Mouse (Mus musculus) hindbrain, embryonic 11.5 days (tissue): ENCODE measurements around the gene Lrrc56. TPM values are rescaled to one million over a fixed set of nuclear protein-coding genes. Genes with fewer than 3 reads are reported as not detected.
A peak's percentile ranks its signal among the peaks of the same experiment; 100 is the strongest.

Experiments used
- ATAC-seq: fragments of 200-750 bp; cut with Nextera tagmentation; 2 replicates; pipeline ENCODE4 v1.8.0; 2017; ENCODE audit warnings: mild to moderate bottlenecking, moderate TSS enrichment, moderate library complexity; ENCODE audit not compliant: low FRiP score
- DNase-seq: peaks from one replicate; pipeline ENCODE4 v3.0.0-alpha.2; 2015; ENCODE audit warnings: low spot score
- H3K27ac ChIP-seq: fragments of 300-500 bp; sonication (generic); 2 replicates; pipeline ENCODE4 v1.5.1; 2014; ENCODE audit warnings: mild to moderate bottlenecking, low read depth, low read length
- H3K27me3 ChIP-seq: fragments of 300-500 bp; sonication (generic); 2 replicates; pipeline ENCODE4 v1.6.1; 2014; ENCODE audit warnings: mild to moderate bottlenecking, low read length, moderate library complexity, mixed read lengths; ENCODE audit not compliant: control insufficient read depth, insufficient read depth
- H3K36me3 ChIP-seq: fragments of 300-500 bp; sonication (generic); 2 replicates; pipeline ENCODE4 v1.6.1; 2014; ENCODE audit warnings: mild to moderate bottlenecking, low read length, moderate library complexity, mixed read lengths; ENCODE audit not compliant: control insufficient read depth, insufficient read depth
- H3K4me1 ChIP-seq: fragments of 300-500 bp; sonication (generic); replicated peaks from 2 replicates; pipeline ENCODE4 v1.6.1; 2014; ENCODE audit warnings: low read length, mixed read lengths; ENCODE audit not compliant: control insufficient read depth, insufficient read depth
- H3K4me2 ChIP-seq: fragments of 300-500 bp; sonication (generic); replicated peaks from 2 replicates; pipeline ENCODE4 v1.6.1; 2014; ENCODE audit warnings: mild to moderate bottlenecking, low read depth, low read length
- H3K4me3 ChIP-seq: fragments of 300-500 bp; sonication (generic); 2 replicates; pipeline ENCODE4 v1.5.1; 2014; ENCODE audit warnings: low read depth, low read length
- H3K9ac ChIP-seq: fragments of 300-500 bp; sonication (generic); 2 replicates; pipeline ENCODE4 v1.6.1; 2014; ENCODE audit warnings: low read depth, low read length
- H3K9me3 ChIP-seq: fragments of 300-500 bp; sonication (generic); 2 replicates; pipeline ENCODE4 v1.6.1; 2016; ENCODE audit warnings: low read length; ENCODE audit not compliant: control insufficient read depth
- WGBS: fragments of 180-500 bp; shearing (Covaris S2); extraction: QIAGEN DNeasy Blood & Tissue Kit; methylation state at CpG from one replicate; pipeline ENCODE4 v1.1.7; 2014; 5-methylcytosine and 5-hydroxymethylcytosine counted together
- polyA plus RNA-seq: library from polyadenylated mRNA; unstranded; fragments of >200 nt; fragmentation: Nextera tagmentation; extraction: Ambion mirVana; gene quantifications from 2 replicates; pipeline ENCODE4 v1.2.1, GENCODE M21; 2014

The Lrrc56 gene
- polyA plus RNA-seq, 1 experiment from 2014 or later = 7.8 TPM

- peak overlapping the region; percentile 54 for H3K9ac ChIP-seq
- H3K4me1 ChIP-seq = peaks cover 7% of the 10 kb centered on the region; the same call in 1 of the 2 replicates
- WGBS = under 1% methylated on average over 28 of the region's 28 CpGs
- H3K4me3 ChIP-seq = peak overlapping the region; percentile 89
- H3K36me3 ChIP-seq = 0 out of 2 replicates have a peak, but pooled peaks cover 3% of the 10 kb centered on the region
- DNase-seq = peak; percentile 99
- peak overlapping the region; percentile 91 for H3K4me2 ChIP-seq
- H3K9me3 ChIP-seq = no peaks in the 10 kb centered on the region
- ATAC-seq = peak; percentile 63
- H3K27ac ChIP-seq = peak overlapping the region; percentile 61
- no peaks in the 10 kb centered on the region for H3K27me3 ChIP-seq
Observed at GRCm38 (mm10) chr7:141194830-141195229, 873 bp downstream of the Lrrc56 start.

- no peak overlapping the region for H3K9ac ChIP-seq
- H3K4me1 ChIP-seq = peaks cover 7% of the 10 kb centered on the region; the same call in 1 of the 2 replicates
- 95% methylated on average over 2 of the region's 2 CpGs for WGBS
- no peak for DNase-seq
- H3K9me3 ChIP-seq = no peaks in the 10 kb centered on the region
- H3K27ac ChIP-seq = no peak overlapping the region
- 0 out of 2 replicates have a peak, but pooled peaks cover under 1% of the 10 kb centered on the region for H3K36me3 ChIP-seq
- H3K27me3 ChIP-seq = no peaks in the 10 kb centered on the region
- H3K4me2 ChIP-seq = no peak overlapping the region
- H3K4me3 ChIP-seq = no peak overlapping the region
- ATAC-seq = no peak
Observed at GRCm38 (mm10) chr7:141195754-141196153, 1.8 kb downstream of the Lrrc56 start.

GRCm38 (mm10) chr7:141196619-141197282, 2.8 kb downstream of the Lrrc56 start:
- no peak overlapping the region for H3K27ac ChIP-seq
- H3K4me3 ChIP-seq = no peak overlapping the region
- H3K9me3 ChIP-seq = no peaks in the 10 kb centered on the region
- peaks cover 7% of the 10 kb centered on the region; the same call in 1 of the 2 replicates for H3K4me1 ChIP-seq
- DNase-seq (no peak), ATAC-seq (no peak)
- no peaks in the 10 kb centered on the region for H3K27me3 ChIP-seq
- H3K36me3 ChIP-seq = no peaks in the 10 kb centered on the region
- no peak overlapping the region for H3K4me2 ChIP-seq
- H3K9ac ChIP-seq = no peak overlapping the region
- WGBS = 88% methylated on average over 8 of the region's 8 CpGs

GRCm38 (mm10) chr7:141198121-141198520, 4.2 kb downstream of the Lrrc56 start:
- Histone ChIP-seq H3K4me2 (no peak overlapping the region), H3K27ac (no peak overlapping the region), H3K9ac (no peak overlapping the region), H3K4me1 (peaks cover 4% of the 10 kb centered on the region; the same call in 1 of the 2 replicates), H3K9me3 (no peaks in the 10 kb centered on the region), H3K27me3 (no peaks in the 10 kb centered on the region), H3K36me3 (no peaks in the 10 kb centered on the region), H3K4me3 (no peak overlapping the region)
- no peak for DNase-seq
- WGBS = 95% methylated on average over 4 of the region's 4 CpGs
- ATAC-seq = no peak

- Histone ChIP-seq H3K9ac (no peak overlapping the region), H3K27ac (no peak overlapping the region), H3K27me3 (no peaks in the 10 kb centered on the region), H3K4me3 (no peak overlapping the region), H3K9me3 (no peaks in the 10 kb centered on the region), H3K36me3 (no peaks in the 10 kb centered on the region), H3K4me1 (no peaks in the 10 kb centered on the region), H3K4me2 (no peak overlapping the region)
- no peak for DNase-seq
- WGBS = 77% methylated on average over 3 of the region's 3 CpGs
- ATAC-seq = no peak
Observed at GRCm38 (mm10) chr7:141204546-141204945, 10.6 kb downstream of the Lrrc56 start.

GRCm38 (mm10) chr7:141205504-141205903, 11.5 kb downstream of the Lrrc56 start:
- no peaks in the 10 kb centered on the region for H3K9me3 ChIP-seq
- no peaks in the 10 kb centered on the region for H3K4me1 ChIP-seq
- H3K27me3 ChIP-seq = no peaks in the 10 kb centered on the region
- no peak overlapping the region for H3K4me3 ChIP-seq
- ATAC-seq = no peak
- H3K4me2 ChIP-seq = no peak overlapping the region
- H3K36me3 ChIP-seq = no peaks in the 10 kb centered on the region
- DNase-seq = no peak
- no peak overlapping the region for H3K27ac ChIP-seq
- H3K9ac ChIP-seq = no peak overlapping the region
- WGBS = 93% methylated on average over 5 of the region's 5 CpGs

GRCm38 (mm10) chr7:141206182-141206937, 12.4 kb downstream of the Lrrc56 start:
- Histone ChIP-seq H3K4me3 (no peak overlapping the region), H3K27me3 (no peaks in the 10 kb centered on the region), H3K4me2 (no peak overlapping the region), H3K9ac (no peak overlapping the region), H3K9me3 (no peaks in the 10 kb centered on the region), H3K4me1 (no peaks in the 10 kb centered on the region), H3K36me3 (no peaks in the 10 kb centered on the region), H3K27ac (no peak overlapping the region)
- 90% methylated on average over 18 of the region's 18 CpGs for WGBS
- no peak for DNase-seq
- ATAC-seq = no peak

GRCm38 (mm10) chr7:141209526-141209925, 15.6 kb downstream of the Lrrc56 start:
- Histone ChIP-seq H3K27ac (no peak overlapping the region), H3K4me2 (no peak overlapping the region), H3K4me1 (no peaks in the 10 kb centered on the region), H3K9ac (no peak overlapping the region), H3K27me3 (no peaks in the 10 kb centered on the region), H3K36me3 (no peaks in the 10 kb centered on the region), H3K4me3 (no peak overlapping the region), H3K9me3 (no peaks in the 10 kb centered on the region)
- DNase-seq (no peak), ATAC-seq (no peak)
- 83% methylated on average over 3 of the region's 3 CpGs for WGBS
